Mouse (Mus musculus) ES-E14 (cell line): ENCODE measurements around the gene Csrp3.

ENCODE experiments used
- CHD2 ChIP-seq: IDR thresholded peaks from 2 replicates; pipeline ENCODE4 v1.6.1; 2014; ENCODE audit warnings: mild to moderate bottlenecking, low read depth, low read length, inconsistent platforms
- HCFC1 ChIP-seq: IDR thresholded peaks from 2 replicates; pipeline ENCODE4 v1.6.1; 2012; ENCODE audit warnings: low read length, inconsistent platforms, borderline replicate concordance; ENCODE audit not compliant: insufficient read depth
- ZC3H11A ChIP-seq: IDR thresholded peaks from 2 replicates; pipeline ENCODE4 v1.6.1; 2012; ENCODE audit warnings: low read depth, mild to moderate bottlenecking, inconsistent platforms, low read length, borderline replicate concordance

GRCm38 (mm10) chr7:48825170-48825569 lies 22.7 kb downstream of the Csrp3 start:
- TF ChIP-seq ZC3H11A (no peak), CHD2 (no peak), HCFC1 (no peak)
